Mouse (Mus musculus): Measurements from ENCODE around the gene Tenm4.

- TF ChIP-seq MAX (IDR thresholded peaks at IDR 0.05; ENCODE audit: low read length) (no peak), KAT2A (IDR thresholded peaks at IDR 0.05; ENCODE audit: insufficient replicate concordance, low read length) (no peak), HCFC1 (IDR thresholded peaks at IDR 0.05; ENCODE audit: low read depth, low read length) (no peak), CTCF (conservative IDR thresholded peaks at IDR 0.05 in 1 of 2, IDR thresholded peaks at IDR 0.05 in 1 of 2; ENCODE audit: low read depth in 2 of 2, low read length in 2 of 2) (no peak)
Observed at GRCm38 (mm10) chr7:96679746-96680145, 508.7 kb downstream of the Tenm4 start.

Measured in CH12.LX (cell line).